Mouse (Mus musculus) cerebellum, adult 2 months (tissue): ENCODE results near the gene Ntm. TPM values are rescaled to one million over a fixed set of nuclear protein-coding genes. Genes with fewer than 3 reads are reported as not detected.

Experiments
- DNase-seq, 2 experiments: peaks; one replicate each; pipeline ENCODE4 v3.0.0; 2021
- H3K27ac ChIP-seq: fragments of 200-500 bp; 2 replicates; pipeline ENCODE4 v1.5.1; 2012; ENCODE audit warnings: low read length, control low read depth, inconsistent platforms; ENCODE audit not compliant: insufficient read depth
- H3K27me3 ChIP-seq: fragments of 200-500 bp; 2 replicates; pipeline ENCODE4 v1.6.1; 2012; ENCODE audit warnings: inconsistent platforms, mild to moderate bottlenecking, low read length, moderate library complexity; ENCODE audit not compliant: control insufficient read depth, insufficient read depth
- H3K4me1 ChIP-seq: fragments of 200-500 bp; 2 replicates; pipeline ENCODE4 v1.6.1; 2011; ENCODE audit warnings: low read length; ENCODE audit not compliant: control insufficient read depth, insufficient read depth
- H3K4me3 ChIP-seq: fragments of 200-500 bp; replicated peaks from 2 replicates; pipeline ENCODE3; 2011; ENCODE audit warnings: mild to moderate bottlenecking, low read depth, low read length, control low read depth; ENCODE audit not compliant: insufficient read depth
- CTCF ChIP-seq: fragments of 200-500 bp; IDR thresholded peaks from 2 replicates; pipeline ENCODE4 v1.5.1; 2011; ENCODE audit warnings: low read depth, mild to moderate bottlenecking, control low read depth, low read length, moderate library complexity, borderline replicate concordance; ENCODE audit not compliant: insufficient read depth
- POLR2A ChIP-seq: fragments of 200-500 bp; IDR thresholded peaks from 2 replicates; pipeline ENCODE4 v1.6.1; 2011; ENCODE audit warnings: low read length, control low read depth, borderline replicate concordance; ENCODE audit not compliant: insufficient read depth
- WGBS: fragments of 180-500 bp; shearing (Covaris S2); methylation state at CpG from one replicate; pipeline ENCODE4 v1.1.7; 2018; 5-methylcytosine and 5-hydroxymethylcytosine counted together
- polyA plus RNA-seq: library from polyadenylated mRNA; depleted of rRNA; stranded (reverse); fragments of >200 nt; gene quantifications from 2 replicates; pipeline ENCODE4 v1.2.3, GENCODE M21; 2012

Gene Ntm
- polyA plus RNA-seq, 1 experiment, result 193 TPM

DNA sequence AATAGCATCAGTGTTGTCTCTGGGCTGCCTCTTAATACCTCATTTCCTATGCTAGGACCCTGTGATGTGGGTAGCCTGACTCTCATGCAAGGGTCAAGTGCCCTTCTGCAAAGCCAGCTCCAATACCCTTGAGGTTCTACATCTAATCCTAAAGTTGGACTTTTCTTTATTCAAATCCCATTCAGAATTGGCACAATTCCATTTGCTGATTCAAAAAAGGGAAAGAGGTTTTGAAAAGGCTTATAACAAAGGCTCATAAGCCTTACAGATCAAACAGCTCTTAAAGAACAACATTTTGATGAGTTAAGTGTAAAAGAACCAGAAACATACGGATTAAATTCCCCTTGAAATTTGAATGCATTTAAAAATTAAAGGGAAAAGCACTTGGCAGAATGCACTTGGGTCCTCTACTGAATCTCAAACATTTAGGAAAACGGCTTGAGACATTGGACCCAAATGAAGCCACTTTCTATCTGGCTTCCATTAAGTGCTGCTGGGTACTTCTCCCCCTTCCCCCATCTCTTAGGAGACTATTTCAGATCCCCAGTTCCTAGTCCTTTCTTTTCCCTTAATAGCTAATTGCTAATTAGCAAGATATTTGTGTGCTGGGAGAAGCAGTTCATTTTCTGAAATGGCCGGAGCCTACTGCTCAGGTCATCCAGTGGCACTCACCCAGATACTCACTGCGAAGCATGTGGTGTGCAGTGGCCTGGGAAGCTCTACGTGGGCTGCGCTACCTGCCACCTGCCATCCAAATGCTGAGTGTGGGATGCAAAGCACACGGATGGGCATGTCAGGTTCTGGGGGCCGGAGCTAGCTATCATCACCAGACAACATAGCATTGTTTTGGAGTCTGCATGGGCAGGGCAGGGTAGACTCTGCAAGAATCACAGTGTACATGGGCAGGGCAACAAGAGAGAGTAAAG, 720.2 kb downstream of the Ntm start:
- peak overlapping the region; percentile 100 for H3K27ac ChIP-seq
- peak; percentile 93 to 98 for DNase-seq
- WGBS, result 9% methylated on average over 8 of the region's 8 CpGs
- TF ChIP-seq POLR2A (peak; percentile 61; the same call in 1 of the 2 replicates), CTCF (no peak)
- H3K27me3 ChIP-seq, result no peaks in the 10 kb centered on the region
- H3K4me1 ChIP-seq, result peaks cover 55% of the 10 kb centered on the region
- H3K4me3 ChIP-seq, result no peak overlapping the region

DNA sequence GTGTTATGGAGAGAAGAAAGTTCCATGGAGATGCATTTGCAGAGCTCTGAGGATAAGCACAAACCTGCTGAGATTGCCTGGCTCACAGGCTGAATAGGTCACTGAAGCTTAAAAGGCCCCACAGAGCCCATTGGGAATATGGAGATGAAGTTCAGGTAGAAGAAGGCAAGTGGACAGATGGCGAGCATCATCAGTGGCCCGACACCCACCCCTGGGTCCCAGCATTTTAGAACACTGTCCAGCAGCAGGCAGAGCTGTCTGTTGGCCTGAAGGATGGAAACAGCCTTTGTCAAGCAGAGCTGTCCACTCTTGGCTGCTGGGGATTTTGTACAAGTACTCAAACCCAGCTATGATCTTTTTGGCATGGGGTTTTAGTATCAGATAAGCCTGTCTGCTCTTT, 722.1 kb downstream of the Ntm start:
- H3K4me1 ChIP-seq, result peaks cover 44% of the 10 kb centered on the region
- H3K4me3 ChIP-seq, result no peak overlapping the region
- peak; percentile 45 to 51 for DNase-seq
- 32% methylated on average over 2 of the region's 2 CpGs for WGBS
- H3K27ac ChIP-seq, result peak overlapping the region; percentile 94
- TF ChIP-seq POLR2A, result no peak
- no peak for TF ChIP-seq CTCF
- no peaks in the 10 kb centered on the region for H3K27me3 ChIP-seq

DNA sequence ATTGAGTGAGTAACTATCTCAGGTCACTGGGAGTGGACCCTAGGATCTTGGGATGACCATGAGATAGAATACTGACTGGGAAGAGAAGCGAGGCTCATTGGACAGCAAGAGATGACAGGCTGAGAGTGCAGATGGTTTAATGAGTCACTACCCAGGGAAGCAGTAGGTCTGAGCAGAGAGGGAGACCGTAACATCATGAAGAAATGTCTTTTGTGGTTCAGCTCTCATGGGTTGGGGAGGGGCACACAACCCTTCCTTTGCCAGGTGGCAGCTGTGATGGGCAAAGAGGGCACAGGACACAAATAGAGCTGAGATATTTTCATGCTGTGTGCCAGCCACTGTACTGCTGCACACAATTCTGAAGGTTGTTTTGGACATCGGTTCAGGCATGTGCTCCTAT, 724.0 kb downstream of the Ntm start:
- H3K4me1 ChIP-seq, result peaks cover 38% of the 10 kb centered on the region
- WGBS, result 12% methylated on average over 3 of the region's 3 CpGs
- H3K27ac ChIP-seq, result peak overlapping the region; percentile 92
- no peaks in the 10 kb centered on the region for H3K27me3 ChIP-seq
- TF ChIP-seq CTCF, result no peak
- no peak for TF ChIP-seq POLR2A
- no peak overlapping the region for H3K4me3 ChIP-seq
- DNase-seq, result peak; percentile 77 to 89

DNA sequence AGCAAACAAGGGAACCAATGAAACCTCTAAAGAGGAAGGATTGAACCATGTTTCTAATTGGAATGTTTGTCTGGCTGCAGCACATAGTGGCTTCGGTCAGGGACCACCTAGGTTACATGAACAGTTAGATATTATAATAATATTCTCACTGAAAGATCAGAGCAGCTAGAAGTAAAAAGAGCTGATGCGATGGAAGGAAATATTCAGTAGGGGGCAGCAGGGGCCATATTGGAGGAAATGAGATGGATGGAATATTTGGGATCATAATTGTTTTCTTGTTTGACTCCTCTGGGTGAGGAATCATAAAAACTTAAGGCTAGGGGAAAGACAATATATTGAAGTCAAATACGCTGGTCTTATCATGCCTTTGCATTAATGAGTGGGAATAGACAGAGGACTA, 726.2 kb downstream of the Ntm start:
- TF ChIP-seq CTCF (no peak), POLR2A (no peak)
- H3K4me1 ChIP-seq, result peaks cover 35% of the 10 kb centered on the region
- H3K4me3 ChIP-seq, result no peak overlapping the region
- 97% methylated on average over 3 of the region's 3 CpGs for WGBS
- no peak for DNase-seq
- H3K27me3 ChIP-seq, result no peaks in the 10 kb centered on the region
- peak overlapping the region; percentile 30; the same call in 1 of the 2 replicates for H3K27ac ChIP-seq

DNA sequence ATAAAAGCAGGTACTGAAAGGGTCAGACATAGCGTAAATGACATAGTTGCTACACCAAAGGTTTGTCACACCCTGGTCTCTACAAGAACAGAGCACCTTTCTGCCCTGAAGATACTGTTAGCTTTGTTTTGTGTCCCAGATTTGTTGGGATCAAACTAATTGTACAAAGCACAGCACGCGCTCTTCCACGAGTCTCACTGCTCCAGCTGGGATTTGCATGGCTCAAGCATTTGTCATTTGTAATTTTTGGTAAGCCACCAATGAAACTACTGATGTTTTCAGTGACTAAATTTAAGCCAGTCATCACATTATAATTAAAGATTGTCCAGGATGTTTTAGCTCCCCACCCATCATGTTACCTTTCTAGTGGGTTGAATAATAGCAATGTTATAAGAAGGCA, 735.2 kb downstream of the Ntm start:
- DNase-seq, result peak; percentile 42 to 54
- WGBS, result 53% methylated on average over 4 of the region's 4 CpGs

DNA sequence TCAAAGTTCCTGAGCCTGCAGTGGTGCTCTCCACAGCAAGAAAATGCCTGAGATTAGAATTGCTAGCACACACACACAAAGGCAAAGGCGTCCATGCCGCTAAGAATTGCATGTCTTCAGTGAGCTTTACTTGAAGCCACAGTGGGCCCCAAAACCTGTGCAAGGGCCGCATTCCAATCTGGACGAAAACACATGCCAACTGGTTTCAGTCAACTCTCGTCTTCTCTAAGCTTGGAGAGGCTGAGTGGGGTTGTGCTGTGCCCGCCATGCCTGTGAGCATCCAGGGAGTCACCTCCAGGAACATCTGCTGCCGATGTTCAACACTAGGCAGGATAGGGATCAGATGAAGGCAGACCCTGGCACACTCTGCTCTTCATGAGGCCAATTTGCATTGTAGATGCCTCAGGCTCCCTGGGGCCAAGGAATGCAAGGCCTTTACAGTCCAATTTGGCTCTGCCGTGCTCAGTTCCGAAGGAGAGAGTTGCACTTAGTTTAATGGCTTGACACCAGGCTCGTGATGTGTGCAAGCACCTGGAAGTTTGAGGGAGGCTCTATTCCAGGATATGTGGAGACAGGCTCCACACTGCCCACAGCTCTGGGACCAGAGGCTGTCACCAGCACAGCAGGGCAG, 739.9 kb downstream of the Ntm start:
- H3K27me3 ChIP-seq, result no peaks in the 10 kb centered on the region
- TF ChIP-seq CTCF, result no peak
- WGBS, result 51% methylated on average over 10 of the region's 10 CpGs
- H3K4me3 ChIP-seq, result no peak overlapping the region
- peak in 1 of 2 experiments; percentile 49 for DNase-seq
- peak overlapping the region; percentile 66 for H3K27ac ChIP-seq
- peaks cover 59% of the 10 kb centered on the region for H3K4me1 ChIP-seq

More for the DNA sequence above, 735.2 kb downstream of the Ntm start:
- Histone ChIP-seq H3K4me1 (peaks cover 39% of the 10 kb centered on the region), H3K4me3 (no peak overlapping the region), H3K27ac (peak overlapping the region; percentile 32; the same call in 1 of the 2 replicates), H3K27me3 (no peaks in the 10 kb centered on the region)
- TF ChIP-seq CTCF (no peak), POLR2A (no peak)

DNA sequence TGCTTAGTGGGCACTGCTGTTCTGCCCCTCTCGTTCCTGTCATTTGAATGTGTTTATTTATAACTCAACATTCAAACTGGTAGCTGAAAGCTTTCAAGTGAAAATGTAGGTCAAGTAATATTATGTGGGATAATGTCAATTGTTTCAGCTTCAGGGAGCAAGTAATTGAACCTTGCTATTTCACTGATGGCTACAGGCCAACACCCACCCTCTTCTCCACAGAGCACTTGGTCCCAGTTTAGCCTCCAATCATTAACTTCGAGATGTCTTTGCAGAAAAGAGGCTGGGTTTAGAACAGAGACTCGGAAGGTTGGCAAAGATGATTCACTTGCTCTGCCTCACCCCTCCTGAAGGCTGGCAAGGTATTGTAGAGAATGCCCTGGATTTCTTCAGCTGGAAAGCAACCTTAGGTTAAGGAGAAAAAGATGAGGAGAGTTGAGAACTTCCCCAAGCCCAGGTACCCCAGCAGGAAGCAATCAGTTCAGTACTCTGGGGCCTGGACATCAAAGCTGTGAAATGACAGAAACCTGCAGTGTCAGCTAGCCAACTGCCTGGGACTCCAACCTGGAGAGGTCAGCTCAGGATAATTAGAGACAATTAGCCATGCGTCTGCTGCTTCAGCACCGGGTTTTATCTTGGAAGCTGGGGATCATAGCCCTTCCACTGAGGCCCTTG, 741.9 kb downstream of the Ntm start:
- TF ChIP-seq CTCF, result no peak
- no peak for TF ChIP-seq POLR2A
- Histone ChIP-seq H3K27ac (peak overlapping the region; percentile 88), H3K4me3 (no peak overlapping the region), H3K27me3 (no peaks in the 10 kb centered on the region), H3K4me1 (peaks cover 56% of the 10 kb centered on the region)
- 5% methylated on average over 5 of the region's 5 CpGs for WGBS
- peak; percentile 83 to 90 for DNase-seq
